Mouse (Mus musculus) stomach, postnatal 0 days (tissue): ENCODE data around the gene Osbp2. TPM values are rescaled to one million over a fixed set of nuclear protein-coding genes. Genes with fewer than 3 reads are reported as not detected.

ENCODE experiments used
- ATAC-seq: fragments of 200-750 bp; cut with Nextera tagmentation; 2 replicates; pipeline ENCODE4 v1.8.0; 2017; ENCODE audit not compliant: low FRiP score, low TSS enrichment
- DNase-seq: peaks from one replicate; pipeline ENCODE4 v3.0.0-alpha.2; 2016; ENCODE audit warnings: low spot score
- H3K27ac ChIP-seq: fragments of 300-500 bp; sonication (generic); replicated peaks from 2 replicates; pipeline ENCODE4 v1.5.1; 2014; ENCODE audit warnings: mild to moderate bottlenecking, control low read depth
- H3K27me3 ChIP-seq: fragments of 300-500 bp; sonication (generic); 2 replicates; pipeline ENCODE4 v1.6.1; 2014; ENCODE audit warnings: low read length; ENCODE audit not compliant: control insufficient read depth, insufficient read depth
- H3K36me3 ChIP-seq: fragments of 300-500 bp; sonication (generic); 2 replicates; pipeline ENCODE4 v1.6.1; 2014; ENCODE audit warnings: low read length, mixed read lengths; ENCODE audit not compliant: control insufficient read depth, insufficient read depth
- H3K4me1 ChIP-seq: fragments of 300-500 bp; sonication (generic); replicated peaks from 2 replicates; pipeline ENCODE4 v1.6.1; 2014; ENCODE audit warnings: antibody characterized with exemption; ENCODE audit not compliant: control insufficient read depth, insufficient read depth
- H3K4me2 ChIP-seq: fragments of 300-500 bp; sonication (generic); replicated peaks from 2 replicates; pipeline ENCODE4 v1.6.1; 2014; ENCODE audit warnings: low read depth, mild to moderate bottlenecking, control low read depth, moderate library complexity
- H3K4me3 ChIP-seq: fragments of 300-500 bp; sonication (generic); 2 replicates; pipeline ENCODE4 v1.5.1; 2014; ENCODE audit warnings: low read depth, low read length, control low read depth
- H3K9ac ChIP-seq: fragments of 300-500 bp; sonication (generic); 2 replicates; pipeline ENCODE4 v1.6.1; 2014; ENCODE audit warnings: mild to moderate bottlenecking, low read length, control low read depth, mixed read lengths
- H3K9me3 ChIP-seq: fragments of 300-500 bp; sonication (generic); 2 replicates; pipeline ENCODE4 v1.6.1; 2016; ENCODE audit warnings: low read length; ENCODE audit not compliant: control insufficient read depth
- CTCF ChIP-seq: IDR thresholded peaks from 2 replicates; pipeline ENCODE4 v1.5.1; 2016; ENCODE audit warnings: antibody characterized with exemption, low read depth, mild to moderate bottlenecking, moderate library complexity
- EP300 ChIP-seq: optimal IDR thresholded peaks from 2 replicates; pipeline ENCODE3; 2016; ENCODE audit warnings: antibody characterized with exemption
- WGBS: fragments of 180-500 bp; shearing (Covaris S2); extraction: QIAGEN DNeasy Blood & Tissue Kit; methylation state at CpG from one replicate; pipeline ENCODE4 v1.1.7; 2014; 5-methylcytosine and 5-hydroxymethylcytosine counted together
- polyA plus RNA-seq: library from polyadenylated mRNA; unstranded; fragments of >200 nt; fragmentation: Nextera tagmentation; extraction: Ambion mirVana; gene quantifications from 2 replicates; pipeline ENCODE4 v1.2.1, GENCODE M21; 2015

The Osbp2 gene
- polyA plus RNA-seq, 1 experiment from 2014 or later, result 0.42 TPM

GRCm38 (mm10) chr11:3674545-3674944, 189.2 kb downstream of the Osbp2 start:
- 74% methylated on average over 4 of the region's 4 CpGs for WGBS
- Histone ChIP-seq H3K36me3 (peaks cover 35% of the 10 kb centered on the region), H3K27me3 (no peaks in the 10 kb centered on the region), H3K9me3 (no peaks in the 10 kb centered on the region), H3K4me3 (no peak overlapping the region), H3K4me2 (no peak overlapping the region), H3K27ac (no peak overlapping the region), H3K4me1 (no peaks in the 10 kb centered on the region), H3K9ac (no peak overlapping the region)
- no peak for DNase-seq
- no peak for ATAC-seq
- TF ChIP-seq EP300, result no peak
- no peak for TF ChIP-seq CTCF

GRCm38 (mm10) chr11:3671000-3671628, 192.6 kb downstream of the Osbp2 start:
- H3K4me2 ChIP-seq, result no peak overlapping the region
- no peaks in the 10 kb centered on the region for H3K4me1 ChIP-seq
- H3K9ac ChIP-seq, result no peak overlapping the region
- H3K27me3 ChIP-seq, result no peaks in the 10 kb centered on the region
- no peak for DNase-seq
- H3K36me3 ChIP-seq, result peaks cover 19% of the 10 kb centered on the region; the same call in 1 of the 2 replicates
- WGBS, result 84% methylated on average over 1 of the region's 1 CpGs
- H3K4me3 ChIP-seq, result no peak overlapping the region
- no peaks in the 10 kb centered on the region for H3K9me3 ChIP-seq
- TF ChIP-seq EP300, result no peak
- TF ChIP-seq CTCF, result no peak
- no peak overlapping the region for H3K27ac ChIP-seq
- ATAC-seq, result no peak

DNA sequence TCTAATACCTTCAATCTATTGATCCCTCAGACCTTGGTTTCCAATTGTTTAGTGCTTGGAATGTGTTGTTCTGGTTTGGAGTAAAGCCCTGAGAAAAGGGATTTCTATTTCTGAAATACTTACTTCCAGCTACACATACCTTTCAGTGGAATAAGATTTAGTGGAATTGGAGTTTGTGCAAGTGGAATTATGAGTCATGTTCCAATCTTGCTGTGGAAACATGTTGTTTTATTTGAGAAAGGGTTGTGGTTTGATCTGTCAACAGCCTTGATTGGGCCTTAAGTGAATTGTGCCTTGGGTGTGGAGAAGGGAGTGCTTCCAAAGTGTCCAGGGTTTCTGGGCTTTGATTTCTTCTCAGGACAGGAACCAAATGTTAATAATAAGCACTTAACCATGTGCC, 193.9 kb downstream of the Osbp2 start:
- no peak overlapping the region for H3K4me2 ChIP-seq
- no peak overlapping the region for H3K9ac ChIP-seq
- no peaks in the 10 kb centered on the region for H3K9me3 ChIP-seq
- H3K4me1 ChIP-seq, result no peaks in the 10 kb centered on the region
- H3K4me3 ChIP-seq, result no peak overlapping the region
- no peak overlapping the region for H3K27ac ChIP-seq
- ATAC-seq (no peak), DNase-seq (no peak)
- H3K36me3 ChIP-seq, result 0 out of 2 replicates have a peak, but pooled peaks cover 11% of the 10 kb centered on the region
- no peaks in the 10 kb centered on the region for H3K27me3 ChIP-seq
- TF ChIP-seq CTCF (no peak), EP300 (no peak)

GRCm38 (mm10) chr11:3668768-3669167, 194.9 kb downstream of the Osbp2 start:
- no peak overlapping the region for H3K4me3 ChIP-seq
- TF ChIP-seq CTCF, result no peak
- no peak for TF ChIP-seq EP300
- no peak overlapping the region for H3K4me2 ChIP-seq
- H3K36me3 ChIP-seq, result 0 out of 2 replicates have a peak, but pooled peaks cover 11% of the 10 kb centered on the region
- H3K4me1 ChIP-seq, result no peaks in the 10 kb centered on the region
- WGBS, result 31% methylated on average over 2 of the region's 2 CpGs
- H3K9me3 ChIP-seq, result no peaks in the 10 kb centered on the region
- no peak for DNase-seq
- H3K27me3 ChIP-seq, result no peaks in the 10 kb centered on the region
- H3K9ac ChIP-seq, result no peak overlapping the region
- peak; percentile 51; the same call in 1 of the 2 replicates for ATAC-seq
- no peak overlapping the region for H3K27ac ChIP-seq

GRCm38 (mm10) chr11:3667506-3667905, 196.2 kb downstream of the Osbp2 start:
- DNase-seq, result no peak
- 72% methylated on average over 3 of the region's 3 CpGs for WGBS
- Histone ChIP-seq H3K9ac (no peak overlapping the region), H3K27ac (no peak overlapping the region), H3K4me2 (no peak overlapping the region), H3K27me3 (no peaks in the 10 kb centered on the region), H3K4me1 (no peaks in the 10 kb centered on the region), H3K36me3 (0 out of 2 replicates have a peak, but pooled peaks cover 8% of the 10 kb centered on the region), H3K4me3 (no peak overlapping the region), H3K9me3 (no peaks in the 10 kb centered on the region)
- no peak for ATAC-seq
- TF ChIP-seq CTCF, result no peak
- TF ChIP-seq EP300, result no peak

DNA sequence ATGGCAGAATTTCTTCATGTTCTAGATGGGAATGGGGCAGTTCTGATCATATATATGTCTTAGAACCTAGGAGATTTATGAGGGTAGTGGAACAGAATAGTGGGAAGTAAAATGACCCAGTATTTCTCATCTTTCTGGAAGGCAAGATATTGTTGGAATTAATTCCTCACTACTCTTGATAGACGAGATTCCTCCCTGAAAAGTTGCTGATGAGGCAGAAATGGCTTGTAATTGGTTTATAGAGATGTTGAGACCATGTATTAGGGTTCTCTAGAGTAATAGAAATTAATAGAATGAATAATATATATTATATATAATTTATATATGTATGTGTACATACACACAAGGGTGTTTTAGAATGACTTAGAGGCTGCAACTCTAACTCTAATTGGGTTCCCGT, 201.7 kb downstream of the Osbp2 start:
- H3K36me3 ChIP-seq, result 0 out of 2 replicates have a peak, but pooled peaks cover 3% of the 10 kb centered on the region
- TF ChIP-seq EP300 (no peak), CTCF (no peak)
- no peaks in the 10 kb centered on the region for H3K9me3 ChIP-seq
- no peak for DNase-seq
- no peak overlapping the region for H3K27ac ChIP-seq
- H3K4me3 ChIP-seq, result no peak overlapping the region
- H3K4me1 ChIP-seq, result no peaks in the 10 kb centered on the region
- H3K4me2 ChIP-seq, result no peak overlapping the region
- ATAC-seq, result no peak
- 91% methylated on average over 2 of the region's 2 CpGs for WGBS
- no peak overlapping the region for H3K9ac ChIP-seq
- H3K27me3 ChIP-seq, result no peaks in the 10 kb centered on the region

Other genes starting within 250 kb of the Osbp2 start
- 6.9 and 8.8 TPM in 2 replicates for gene Morc2a, start 214.7 kb downstream of the Osbp2 start, polyA plus RNA-seq
- gene 4921536K21Rik, start 31.2 kb upstream of the Osbp2 start, polyA plus RNA-seq, result 0.12 TPM in 2 replicates
- 2.8 TPM in 2 replicates for gene Dusp18, start 31.3 kb upstream of the Osbp2 start, polyA plus RNA-seq
- gene Slc35e4, start 50.8 kb upstream of the Osbp2 start, polyA plus RNA-seq, result 7.3 and 7.5 TPM in 2 replicates
- gene Tcn2, start 68.3 kb upstream of the Osbp2 start, polyA plus RNA-seq, result 47.5 and 53.3 TPM in 2 replicates
- gene Pes1, start 100.1 kb upstream of the Osbp2 start, polyA plus RNA-seq, result 41.8 and 42.6 TPM in 2 replicates
- gene 4930556J24Rik, start 112.9 kb upstream of the Osbp2 start, polyA plus RNA-seq, result 0.08 TPM in 1 of 2 replicates, not detected in the other
- 43.4 and 52.0 TPM in 2 replicates for gene Gal3st1, start 119.7 kb upstream of the Osbp2 start, polyA plus RNA-seq
- gene Sec14l4, start 167.6 kb upstream of the Osbp2 start, polyA plus RNA-seq, result 2.5 and 3.8 TPM in 2 replicates
- gene Sec14l3, start 200.9 kb upstream of the Osbp2 start, polyA plus RNA-seq, result 0.12 and 0.15 TPM in 2 replicates
- gene Mtfp1, start 231.5 kb upstream of the Osbp2 start, polyA plus RNA-seq, result 19.0 and 19.1 TPM in 2 replicates